Mouse (Mus musculus): ENCODE measurements around the gene Etnk1. TPM values are rescaled to one million over a fixed set of nuclear protein-coding genes. Genes with fewer than 3 reads are reported as not detected.

Etnk1 gene
- polyA plus RNA-seq, 1 experiment from 2014 or later, result 25.0 TPM

GRCm38 (mm10) chr6:143257921-143258320, 90.9 kb downstream of the Etnk1 start:
- ATAC-seq (ENCODE audit: low read depth) (no peak), DNase-seq (ENCODE audit: low spot score) (no peak)
- Histone ChIP-seq H3K27ac (replicated peaks; ENCODE audit: low read depth, low read length) (no peak overlapping the region), H3K27me3 (replicated peaks; ENCODE audit: control insufficient read depth, insufficient read depth, low read length) (peaks cover 19% of the 10 kb centered on the region; the same call in 1 of the 2 replicates), H3K9ac (ENCODE audit: low read depth, low read length) (no peak overlapping the region), H3K9me3 (ENCODE audit: control insufficient read depth, low read length) (no peaks in the 10 kb centered on the region), H3K4me2 (ENCODE audit: low read depth, low read length) (no peak overlapping the region), H3K36me3 (ENCODE audit: control insufficient read depth, insufficient read depth, low read length) (no peaks in the 10 kb centered on the region), H3K4me1 (ENCODE audit: control insufficient read depth, insufficient read depth, low read length) (0 out of 2 replicates have a peak, but pooled peaks cover 6% of the 10 kb centered on the region), H3K4me3 (ENCODE audit: low read depth, low read length) (no peak overlapping the region)
- 61% methylated on average over 4 of the region's 4 CpGs for WGBS

- WGBS, result 51% methylated on average over 17 of the region's 17 CpGs
- H3K9ac ChIP-seq (ENCODE audit: low read depth, low read length), result no peak overlapping the region
- no peak overlapping the region for H3K27ac ChIP-seq (replicated peaks; ENCODE audit: low read depth, low read length)
- peaks cover 19% of the 10 kb centered on the region; the same call in 1 of the 2 replicates for H3K27me3 ChIP-seq (replicated peaks; ENCODE audit: control insufficient read depth, insufficient read depth, low read length)
- H3K4me3 ChIP-seq (ENCODE audit: low read depth, low read length), result no peak overlapping the region
- 0 out of 2 replicates have a peak, but pooled peaks cover 6% of the 10 kb centered on the region for H3K4me1 ChIP-seq (ENCODE audit: control insufficient read depth, insufficient read depth, low read length)
- DNase-seq (ENCODE audit: low spot score) (no peak), ATAC-seq (ENCODE audit: low read depth) (no peak)
- H3K9me3 ChIP-seq (ENCODE audit: control insufficient read depth, low read length), result no peaks in the 10 kb centered on the region
- H3K4me2 ChIP-seq (ENCODE audit: low read depth, low read length), result peak overlapping the region; percentile 14; the same call in 1 of the 2 replicates
- no peaks in the 10 kb centered on the region for H3K36me3 ChIP-seq (ENCODE audit: control insufficient read depth, insufficient read depth, low read length)
These were observed 92.2 kb downstream of the Etnk1 start for GRCm38 (mm10) chr6:143259169-143259629.

GRCm38 (mm10) chr6:143259870-143260559, 93.0 kb downstream of the Etnk1 start:
- Histone ChIP-seq H3K4me3 (ENCODE audit: low read depth, low read length) (no peak overlapping the region), H3K4me1 (ENCODE audit: control insufficient read depth, insufficient read depth, low read length) (0 out of 2 replicates have a peak, but pooled peaks cover 6% of the 10 kb centered on the region), H3K9ac (ENCODE audit: low read depth, low read length) (no peak overlapping the region), H3K27ac (replicated peaks; ENCODE audit: low read depth, low read length) (no peak overlapping the region), H3K27me3 (replicated peaks; ENCODE audit: control insufficient read depth, insufficient read depth, low read length) (peaks cover 19% of the 10 kb centered on the region; the same call in 1 of the 2 replicates), H3K9me3 (ENCODE audit: control insufficient read depth, low read length) (no peaks in the 10 kb centered on the region), H3K4me2 (ENCODE audit: low read depth, low read length) (peak overlapping the region; percentile 34), H3K36me3 (ENCODE audit: control insufficient read depth, insufficient read depth, low read length) (no peaks in the 10 kb centered on the region)
- DNase-seq (ENCODE audit: low spot score) (no peak), ATAC-seq (ENCODE audit: low read depth) (no peak)
- 46% methylated on average over 18 of the region's 18 CpGs for WGBS

GRCm38 (mm10) chr6:143260560-143261288, 93.7 kb downstream of the Etnk1 start:
- no peak overlapping the region for H3K4me3 ChIP-seq (ENCODE audit: low read depth, low read length)
- peaks cover 19% of the 10 kb centered on the region; the same call in 1 of the 2 replicates for H3K27me3 ChIP-seq (replicated peaks; ENCODE audit: control insufficient read depth, insufficient read depth, low read length)
- no peak overlapping the region for H3K27ac ChIP-seq (replicated peaks; ENCODE audit: low read depth, low read length)
- H3K4me2 ChIP-seq (ENCODE audit: low read depth, low read length), result no peak overlapping the region; the same call in 1 of the 2 replicates
- H3K9me3 ChIP-seq (ENCODE audit: control insufficient read depth, low read length), result no peaks in the 10 kb centered on the region
- no peak overlapping the region for H3K9ac ChIP-seq (ENCODE audit: low read depth, low read length)
- H3K4me1 ChIP-seq (ENCODE audit: control insufficient read depth, insufficient read depth, low read length), result 0 out of 2 replicates have a peak, but pooled peaks cover 6% of the 10 kb centered on the region
- no peak for ATAC-seq (ENCODE audit: low read depth)
- H3K36me3 ChIP-seq (ENCODE audit: control insufficient read depth, insufficient read depth, low read length), result no peaks in the 10 kb centered on the region
- DNase-seq (ENCODE audit: low spot score), result no peak
- 57% methylated on average over 14 of the region's 14 CpGs for WGBS

GRCm38 (mm10) chr6:143261289-143261665, 94.3 kb downstream of the Etnk1 start:
- DNase-seq (ENCODE audit: low spot score) (no peak), ATAC-seq (ENCODE audit: low read depth) (no peak)
- Histone ChIP-seq H3K36me3 (ENCODE audit: control insufficient read depth, insufficient read depth, low read length) (no peaks in the 10 kb centered on the region), H3K9ac (ENCODE audit: low read depth, low read length) (no peak overlapping the region), H3K4me3 (ENCODE audit: low read depth, low read length) (no peak overlapping the region), H3K4me1 (ENCODE audit: control insufficient read depth, insufficient read depth, low read length) (0 out of 2 replicates have a peak, but pooled peaks cover 6% of the 10 kb centered on the region), H3K27ac (replicated peaks; ENCODE audit: low read depth, low read length) (no peak overlapping the region), H3K4me2 (ENCODE audit: low read depth, low read length) (no peak overlapping the region), H3K9me3 (ENCODE audit: control insufficient read depth, low read length) (no peaks in the 10 kb centered on the region), H3K27me3 (replicated peaks; ENCODE audit: control insufficient read depth, insufficient read depth, low read length) (peaks cover 19% of the 10 kb centered on the region; the same call in 1 of the 2 replicates)
- WGBS, result 35% methylated on average over 8 of the region's 8 CpGs

- H3K27me3 ChIP-seq (replicated peaks; ENCODE audit: control insufficient read depth, insufficient read depth, low read length), result peaks cover 12% of the 10 kb centered on the region; the same call in 1 of the 2 replicates
- DNase-seq (ENCODE audit: low spot score) (no peak), ATAC-seq (ENCODE audit: low read depth) (no peak)
- no peaks in the 10 kb centered on the region for H3K36me3 ChIP-seq (ENCODE audit: control insufficient read depth, insufficient read depth, low read length)
- H3K4me1 ChIP-seq (ENCODE audit: control insufficient read depth, insufficient read depth, low read length), result no peaks in the 10 kb centered on the region
- no peak overlapping the region for H3K4me3 ChIP-seq (ENCODE audit: low read depth, low read length)
- no peaks in the 10 kb centered on the region for H3K9me3 ChIP-seq (ENCODE audit: control insufficient read depth, low read length)
- no peak overlapping the region for H3K27ac ChIP-seq (replicated peaks; ENCODE audit: low read depth, low read length)
- WGBS, result 80% methylated on average over 10 of the region's 10 CpGs
- no peak overlapping the region for H3K9ac ChIP-seq (ENCODE audit: low read depth, low read length)
- H3K4me2 ChIP-seq (ENCODE audit: low read depth, low read length), result no peak overlapping the region
These were observed 98.5 kb downstream of the Etnk1 start for GRCm38 (mm10) chr6:143265482-143265881.

DNA sequence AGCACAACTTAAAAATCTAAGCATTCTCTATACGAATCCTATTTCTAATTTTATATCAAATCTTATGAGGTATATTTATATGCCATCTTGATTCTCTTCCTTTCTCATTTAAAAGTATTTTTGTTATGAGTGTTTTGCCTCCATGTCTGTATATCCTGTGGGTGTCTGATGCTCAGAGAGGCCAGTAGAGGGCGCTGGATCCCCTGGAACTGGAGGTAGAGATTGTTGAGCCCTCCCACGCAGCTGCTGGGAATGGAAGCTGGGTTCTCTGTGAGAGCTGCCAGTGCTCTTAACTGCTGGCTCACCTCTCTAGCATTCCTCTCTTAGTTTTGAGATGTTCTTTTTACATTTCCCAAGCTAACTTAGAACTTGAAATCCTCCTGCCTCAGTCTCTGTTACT, 112.2 kb downstream of the Etnk1 start:
- no peak overlapping the region for H3K27ac ChIP-seq (replicated peaks; ENCODE audit: low read depth, low read length)
- ATAC-seq (ENCODE audit: low read depth), result no peak
- no peak for DNase-seq (ENCODE audit: low spot score)
- H3K27me3 ChIP-seq (replicated peaks; ENCODE audit: control insufficient read depth, insufficient read depth, low read length), result no peaks in the 10 kb centered on the region
- H3K4me1 ChIP-seq (ENCODE audit: control insufficient read depth, insufficient read depth, low read length), result no peaks in the 10 kb centered on the region
- H3K9me3 ChIP-seq (ENCODE audit: control insufficient read depth, low read length), result no peaks in the 10 kb centered on the region
- H3K36me3 ChIP-seq (ENCODE audit: control insufficient read depth, insufficient read depth, low read length), result no peaks in the 10 kb centered on the region
- no peak overlapping the region for H3K4me2 ChIP-seq (ENCODE audit: low read depth, low read length)
- WGBS, result 58% methylated on average over 3 of the region's 3 CpGs
- H3K9ac ChIP-seq (ENCODE audit: low read depth, low read length), result no peak overlapping the region
- H3K4me3 ChIP-seq (ENCODE audit: low read depth, low read length), result no peak overlapping the region
